Mouse (Mus musculus) heart, embryonic 14.5 days (tissue): ENCODE data around the gene Cdkal1. TPM values are rescaled to one million over a fixed set of nuclear protein-coding genes. Genes with fewer than 3 reads are reported as not detected.

Experiments used
- ATAC-seq: fragments of 200-750 bp; cut with Nextera tagmentation; 2 replicates; pipeline ENCODE4 v1.8.0; 2017; ENCODE audit warnings: low read depth, moderate TSS enrichment; ENCODE audit not compliant: insufficient number of reproducible peaks, insufficient read depth, low FRiP score
- H3K27ac ChIP-seq, 2 experiments: fragments of 200-500 bp in 1 of 2; fragments of 300-500 bp in 1 of 2; sonication (generic) in 1 of 2; replicated peaks in 1 of 2; 2 replicates each; pipeline ENCODE4 v1.5.1; 2012 to 2014; ENCODE audit warnings: low read depth in 2 of 2, low read length in 2 of 2, control low read depth in 1 of 2, mild to moderate bottlenecking in 1 of 2, mixed read lengths in 1 of 2; ENCODE audit not compliant: control insufficient read depth in 1 of 2, insufficient read depth in 1 of 2
- H3K27me3 ChIP-seq: fragments of 300-500 bp; sonication (generic); 2 replicates; pipeline ENCODE4 v1.6.1; 2014; ENCODE audit warnings: mild to moderate bottlenecking, low read length, control low read depth; ENCODE audit not compliant: control insufficient read depth, insufficient read depth
- H3K36me3 ChIP-seq: fragments of 300-500 bp; sonication (generic); 2 replicates; pipeline ENCODE4 v1.6.1; 2014; ENCODE audit warnings: mild to moderate bottlenecking, control low read depth, low read length, mixed read lengths; ENCODE audit not compliant: control insufficient read depth, insufficient read depth
- H3K4me1 ChIP-seq, 2 experiments: fragments of 200-500 bp in 1 of 2; fragments of 300-500 bp in 1 of 2; sonication (generic) in 1 of 2; 2 replicates each; pipeline ENCODE4 v1.6.1; 2012 to 2014; ENCODE audit warnings: low read length in 2 of 2, control low read depth in 1 of 2, mixed read lengths in 1 of 2; ENCODE audit not compliant: control insufficient read depth in 2 of 2, insufficient read depth in 2 of 2
- H3K4me2 ChIP-seq: fragments of 300-500 bp; sonication (generic); 2 replicates; pipeline ENCODE4 v1.6.1; 2014; ENCODE audit warnings: mild to moderate bottlenecking, low read length
- H3K4me3 ChIP-seq, 2 experiments: fragments of 200-500 bp in 1 of 2; fragments of 300-500 bp in 1 of 2; sonication (generic) in 1 of 2; 2 replicates each; pipeline ENCODE4 v1.5.1; 2012 to 2014; ENCODE audit warnings: low read length in 2 of 2, mild to moderate bottlenecking in 2 of 2, control low read depth in 1 of 2, low read depth in 1 of 2, moderate library complexity in 1 of 2; ENCODE audit not compliant: control insufficient read depth in 1 of 2, insufficient read depth in 1 of 2
- H3K9ac ChIP-seq: fragments of 300-500 bp; sonication (generic); 2 replicates; pipeline ENCODE4 v1.6.1; 2014; ENCODE audit warnings: mild to moderate bottlenecking, low read length
- H3K9me3 ChIP-seq: fragments of 300-500 bp; sonication (generic); 2 replicates; pipeline ENCODE4 v1.6.1; 2016; ENCODE audit warnings: low read length, control low read depth; ENCODE audit not compliant: control insufficient read depth
- WGBS: fragments of 180-500 bp; shearing (Covaris S2); extraction: QIAGEN DNeasy Blood & Tissue Kit; methylation state at CpG from one replicate; pipeline ENCODE4 v1.1.7; 2014; 5-methylcytosine and 5-hydroxymethylcytosine counted together
- polyA plus RNA-seq: library from polyadenylated mRNA; unstranded; fragments of >200 nt; fragmentation: Nextera tagmentation; extraction: Ambion mirVana; gene quantifications from 2 replicates; pipeline ENCODE4 v1.2.1, GENCODE M21; 2014

Cdkal1 gene
- polyA plus RNA-seq, 1 experiment from 2014 or later, result 28.3 TPM

DNA sequence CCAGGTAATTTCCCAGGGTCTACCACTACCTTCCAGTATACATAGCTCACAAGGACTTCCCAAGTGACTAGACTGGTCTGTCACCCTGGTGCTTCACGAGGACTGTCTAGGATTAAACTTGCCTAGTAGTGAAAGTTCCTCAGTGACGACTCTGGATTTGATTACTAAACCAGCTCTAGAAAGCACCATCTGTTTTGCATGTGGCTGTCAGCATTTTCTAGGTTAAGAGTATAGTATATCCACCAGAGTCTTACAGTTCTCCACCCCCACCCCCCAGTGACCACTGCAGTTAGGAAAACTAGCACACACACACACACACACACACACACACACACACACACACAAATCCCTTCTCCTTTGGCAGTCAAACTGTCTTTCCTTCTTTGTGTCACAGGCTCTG, 670.9 kb downstream of the Cdkal1 start:
- H3K27me3 ChIP-seq, result no peaks in the 10 kb centered on the region
- 60% methylated on average over 2 of the region's 2 CpGs for WGBS
- H3K27ac ChIP-seq, result peak overlapping the region in 1 of 2 experiments; percentile 70; a peak in 1 of 4 replicates
- H3K9me3 ChIP-seq, result no peaks in the 10 kb centered on the region
- H3K9ac ChIP-seq, result no peak overlapping the region
- no peak overlapping the region for H3K4me2 ChIP-seq
- ATAC-seq, result no peak
- H3K4me1 ChIP-seq, result peaks cover 10 to 33% of the 10 kb centered on the region in 2 experiments; a peak in 3 of 4 replicates
- H3K4me3 ChIP-seq, result no peak overlapping the region
- H3K36me3 ChIP-seq, result no peaks in the 10 kb centered on the region

DNA sequence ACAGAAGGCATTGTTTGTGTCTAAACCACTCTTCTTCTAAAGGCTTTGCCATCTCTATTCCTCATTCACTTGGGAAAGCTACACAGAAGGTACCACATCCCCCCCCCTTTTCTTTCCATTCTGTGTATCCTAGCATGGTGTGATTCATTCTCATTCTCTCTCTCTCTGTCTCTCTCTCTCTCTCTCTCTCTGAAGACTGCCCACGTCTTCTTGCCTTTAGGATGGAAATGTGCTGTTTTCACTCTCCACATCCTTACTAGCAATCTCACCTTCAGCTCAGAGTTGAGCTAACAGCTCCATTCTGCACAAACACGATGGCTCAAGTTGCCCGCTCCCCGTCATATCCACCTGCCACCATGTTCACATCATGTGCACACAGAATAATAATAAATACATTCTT, 675.6 kb downstream of the Cdkal1 start:
- H3K4me1 ChIP-seq, result peaks cover 6 to 20% of the 10 kb centered on the region in 2 experiments; a peak in 3 of 4 replicates
- H3K36me3 ChIP-seq, result no peaks in the 10 kb centered on the region
- no peak overlapping the region for H3K9ac ChIP-seq
- H3K4me2 ChIP-seq, result no peak overlapping the region
- ATAC-seq, result no peak
- whole genome bisulfite sequencing, result 92% methylated on average over 4 of the region's 4 CpGs
- no peak overlapping the region for H3K27ac ChIP-seq
- no peaks in the 10 kb centered on the region for H3K9me3 ChIP-seq
- H3K27me3 ChIP-seq, result no peaks in the 10 kb centered on the region
- no peak overlapping the region for H3K4me3 ChIP-seq

DNA sequence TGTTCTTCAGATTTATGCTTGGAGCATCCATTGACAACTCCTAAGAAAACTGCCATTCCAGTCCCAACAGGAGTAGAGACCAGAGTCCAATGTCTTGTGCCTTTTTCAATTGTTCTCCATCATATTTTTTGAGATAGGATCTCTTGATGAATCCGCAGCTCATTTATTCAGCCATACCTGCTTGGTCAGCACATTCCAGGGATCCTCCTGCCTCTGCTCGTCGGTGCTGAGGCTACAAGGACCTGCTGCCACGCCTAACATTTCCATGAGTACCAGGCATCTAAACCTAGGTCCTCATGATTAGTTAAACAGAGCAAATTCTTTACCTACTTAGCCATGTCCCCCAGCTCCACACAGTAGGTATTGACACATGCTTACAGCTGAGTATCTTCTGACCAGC, 676.2 kb downstream of the Cdkal1 start:
- Histone ChIP-seq H3K4me3 (no peak overlapping the region), H3K4me2 (no peak overlapping the region), H3K4me1 (peaks cover 4 to 17% of the 10 kb centered on the region in 2 experiments; a peak in 3 of 4 replicates), H3K36me3 (no peaks in the 10 kb centered on the region), H3K27ac (no peak overlapping the region), H3K9ac (no peak overlapping the region), H3K27me3 (no peaks in the 10 kb centered on the region), H3K9me3 (no peaks in the 10 kb centered on the region)
- WGBS, result 92% methylated on average over 4 of the region's 4 CpGs
- no peak for ATAC-seq

DNA sequence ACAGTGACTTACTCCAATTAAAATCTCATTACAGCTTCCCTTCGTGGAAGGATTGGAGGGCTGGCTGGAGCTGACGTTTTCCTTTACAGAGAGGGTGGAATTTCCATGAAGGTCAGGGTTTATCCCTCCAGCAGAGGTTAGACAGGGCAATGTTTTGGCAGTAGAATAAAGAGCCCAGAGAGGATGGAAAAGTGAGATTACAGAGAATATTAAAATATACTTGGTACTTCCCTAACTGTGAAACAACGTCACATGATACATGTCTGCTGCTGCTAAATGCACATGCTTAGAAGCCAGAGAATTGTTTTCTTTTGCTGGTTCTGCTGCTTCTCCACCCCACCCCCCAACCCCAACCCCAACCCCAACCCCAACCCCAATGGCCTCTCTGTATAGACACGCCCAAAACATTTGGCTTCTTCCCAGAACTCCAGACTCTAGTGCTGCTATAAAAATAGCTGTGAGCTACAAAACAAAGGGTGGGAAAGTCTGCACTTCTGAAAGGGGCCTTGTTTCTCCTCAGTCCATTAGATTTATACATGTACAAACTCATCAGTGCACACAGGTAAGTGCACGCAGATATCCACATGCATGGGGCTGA, 677.5 kb downstream of the Cdkal1 start:
- peak overlapping the region; percentile 63 for H3K9ac ChIP-seq
- peak; percentile 80 for ATAC-seq
- H3K4me2 ChIP-seq, result peak overlapping the region; percentile 48

DNA sequence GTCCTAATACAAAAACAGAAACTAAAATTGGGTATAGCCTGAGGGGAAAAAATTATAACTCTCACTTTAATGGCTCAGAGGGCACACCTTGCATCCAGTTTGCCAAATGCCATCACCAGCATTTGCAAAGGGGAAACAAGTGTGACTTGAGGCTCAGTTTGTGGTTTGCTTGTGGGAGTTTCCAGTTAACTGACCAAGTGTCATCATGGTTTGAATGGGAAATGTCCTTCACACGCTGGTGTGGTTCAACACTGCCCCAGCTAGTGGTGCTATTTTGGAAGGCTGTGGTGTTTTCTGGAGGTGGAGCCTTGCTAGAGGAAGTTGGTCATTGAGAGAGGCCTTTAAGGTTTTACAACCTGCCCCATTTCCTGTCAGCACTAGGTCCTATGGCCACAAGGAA, 686.1 kb downstream of the Cdkal1 start:
- Histone ChIP-seq H3K27me3 (no peaks in the 10 kb centered on the region), H3K4me3 (no peak overlapping the region), H3K27ac (no peak overlapping the region), H3K36me3 (no peaks in the 10 kb centered on the region), H3K4me2 (no peak overlapping the region), H3K9me3 (no peaks in the 10 kb centered on the region), H3K9ac (no peak overlapping the region), H3K4me1 (no peaks in the 10 kb centered on the region)
- 39% methylated on average over 1 of the region's 1 CpGs for WGBS
- no peak for ATAC-seq

More for the DNA sequence above, 677.5 kb downstream of the Cdkal1 start:
- H3K27me3 ChIP-seq, result no peaks in the 10 kb centered on the region
- H3K4me3 ChIP-seq, result no peak overlapping the region
- WGBS, result 19% methylated on average over 5 of the region's 5 CpGs
- no peaks in the 10 kb centered on the region for H3K9me3 ChIP-seq
- H3K4me1 ChIP-seq, result peaks cover 3 to 17% of the 10 kb centered on the region in 2 experiments; a peak in 3 of 4 replicates
- H3K36me3 ChIP-seq, result no peaks in the 10 kb centered on the region
- H3K27ac ChIP-seq, result peak overlapping the region; percentile 90 to 91

DNA sequence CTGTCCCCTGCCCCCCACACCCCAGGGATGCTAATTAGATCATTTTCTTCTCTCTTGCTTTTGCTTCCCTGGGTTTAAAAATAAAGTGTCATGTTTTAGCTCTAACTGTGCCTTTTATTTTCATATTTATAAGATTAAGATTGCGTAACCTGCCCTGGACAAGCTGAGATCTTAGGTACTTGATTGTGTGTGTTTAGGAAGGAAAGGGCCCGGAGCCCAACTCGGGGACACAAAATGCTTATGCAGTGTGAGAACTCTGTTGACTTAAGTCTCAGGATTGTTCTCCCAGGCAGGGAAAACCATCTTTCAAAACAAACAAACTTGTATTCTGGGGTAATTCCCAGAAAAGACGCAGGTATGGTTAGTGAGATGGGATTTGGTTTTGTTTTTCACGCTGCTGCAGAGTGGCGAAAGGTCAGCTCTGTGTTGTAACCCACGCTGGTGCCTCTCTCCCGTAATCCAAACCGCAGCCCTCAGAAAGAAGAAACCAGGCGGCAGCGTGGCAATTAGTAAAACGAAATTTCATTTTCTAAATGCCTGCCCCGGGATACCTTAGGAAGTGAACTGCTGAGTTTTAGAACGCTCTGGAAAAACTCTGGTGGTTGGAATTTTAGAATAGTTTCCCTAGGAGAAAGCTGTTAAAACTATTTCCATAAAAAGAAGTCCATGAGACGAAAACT, 690.5 kb downstream of the Cdkal1 start:
- WGBS, result 63% methylated on average over 15 of the region's 15 CpGs
- H3K9me3 ChIP-seq, result no peaks in the 10 kb centered on the region
- no peaks in the 10 kb centered on the region for H3K27me3 ChIP-seq
- ATAC-seq, result no peak
- H3K4me3 ChIP-seq, result no peak overlapping the region
- no peaks in the 10 kb centered on the region for H3K36me3 ChIP-seq
- H3K9ac ChIP-seq, result no peak overlapping the region
- no peaks in the 10 kb centered on the region for H3K4me1 ChIP-seq
- no peak overlapping the region for H3K27ac ChIP-seq
- no peak overlapping the region for H3K4me2 ChIP-seq

DNA sequence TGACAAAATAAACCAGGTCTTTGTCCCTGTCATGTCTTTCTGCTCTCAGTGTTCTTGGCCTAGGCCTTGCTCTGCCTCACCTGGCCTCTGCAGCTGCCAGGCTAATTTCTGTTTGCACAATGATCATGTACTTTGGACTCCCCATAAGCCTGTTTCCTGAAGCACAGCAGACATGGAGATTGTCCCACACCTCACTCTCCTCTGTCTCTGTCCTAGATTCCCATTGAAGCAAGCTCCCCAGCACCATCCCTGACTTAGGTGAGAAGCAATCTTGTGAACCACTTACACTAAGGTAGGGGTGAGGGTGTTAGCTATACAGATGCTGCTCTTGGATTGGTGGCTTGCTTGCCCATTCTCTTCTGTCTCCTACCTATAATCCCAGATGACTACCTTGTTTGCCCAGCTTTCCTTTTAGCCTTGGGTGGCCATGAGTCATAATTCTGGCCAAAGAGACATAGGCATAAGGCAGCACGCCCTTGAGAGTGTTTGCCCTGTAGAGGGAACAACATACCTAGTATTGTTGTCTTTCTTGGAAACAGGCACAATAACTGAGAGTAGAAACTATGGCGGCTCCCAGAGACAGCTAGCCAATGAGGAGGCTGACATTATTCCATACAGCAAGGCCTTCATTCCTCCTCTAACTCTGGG, 692.5 kb downstream of the Cdkal1 start:
- H3K27ac ChIP-seq, result no peak overlapping the region
- ATAC-seq, result no peak
- H3K4me2 ChIP-seq, result no peak overlapping the region
- H3K4me1 ChIP-seq, result 0 out of 4 replicates have a peak, but pooled peaks cover 1 to 3% of the 10 kb centered on the region in 2 experiments
- H3K9ac ChIP-seq, result no peak overlapping the region
- WGBS, result 89% methylated on average over 2 of the region's 2 CpGs
- H3K9me3 ChIP-seq, result no peaks in the 10 kb centered on the region
- no peaks in the 10 kb centered on the region for H3K27me3 ChIP-seq
- H3K4me3 ChIP-seq, result no peak overlapping the region
- no peaks in the 10 kb centered on the region for H3K36me3 ChIP-seq
